In the genomic region with DNA sequence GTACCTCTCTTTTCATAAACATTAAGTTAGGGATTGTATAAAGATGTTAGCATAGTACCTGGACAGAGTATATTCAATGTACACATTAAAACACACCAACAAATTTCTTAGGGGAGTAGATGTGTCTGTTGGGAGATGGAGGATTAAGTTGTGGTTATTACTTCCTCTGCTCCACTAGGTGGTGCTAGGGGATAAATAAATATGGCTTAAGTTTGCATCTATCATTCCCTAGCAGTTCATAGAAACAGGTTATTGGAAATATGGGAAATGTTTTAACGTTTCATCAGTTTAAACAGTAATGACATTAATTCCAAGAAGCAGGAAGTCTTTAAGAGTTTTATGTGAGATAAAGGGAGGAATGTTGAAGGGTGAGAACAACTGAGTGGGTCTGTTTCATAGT, we compare ENCODE assay signal across 12 mouse cellular contexts. TPM values are rescaled to one million over a fixed set of nuclear protein-coding genes. Genes with fewer than 3 reads are reported as not detected.
A peak's percentile ranks its signal among the peaks of the same experiment; 100 is the strongest.
DNase-seq lines count a peak whose midpoint lies in the region; ATAC-seq and TF ChIP-seq lines count a peak whose summit lies in the region.
"Had no signal": no experiment of that assay in that cellular context is flagged by ENCODE, and none has a peak within 500 bp of the region (broad histone marks: within the 10 kb centered on the region; RNA-seq: fewer than 3 reads in every experiment).

No protein-coding gene starts in this region.

- intact Hi-C loops in heart, adult 2 months (cut with DNase I) = loop anchor here (1.0 kb wide), 1 partner anchor 436 kb away; no protein-coding TSS in a partner anchor

- no peak for ATAC-seq in heart, embryonic 12.5 days (ENCODE audit: insufficient number of reproducible peaks, low FRiP score)
- ATAC-seq in erythroid progenitor cell, adult 5-6 weeks (replicated peaks; ENCODE audit: low FRiP score, poor library complexity, severe bottlenecking) = peak; percentile 72; the same call in 1 of the 2 replicates
- ATAC-seq in midbrain, embryonic 13.5 days = no peak

- WGBS in heart, adult 2 months = 25% methylated on average over 1 of the region's 1 CpGs
- WGBS in heart, embryonic 12.5 days = 47% methylated on average over 1 of the region's 1 CpGs
- 55% methylated on average over 1 of the region's 1 CpGs for WGBS in midbrain, embryonic 13.5 days

- peaks cover 4% of the 10 kb centered on the region for H3K36me3 ChIP-seq in heart, adult 2 months (ENCODE audit: control insufficient read depth, insufficient read depth, low read length)
- peaks cover 39% of the 10 kb centered on the region for H3K36me3 ChIP-seq in heart, embryonic 12.5 days
- peaks cover 42% of the 10 kb centered on the region for H3K36me3 ChIP-seq in midbrain, embryonic 13.5 days

- TF ChIP-seq EP300 in heart, adult 2 months (IDR thresholded peaks at IDR 0.05; ENCODE audit: insufficient read depth, low read depth, low read length) = no peak

- no peak for TF ChIP-seq POLR2A in heart, adult 2 months (IDR thresholded peaks at IDR 0.05; ENCODE audit: insufficient read depth, low read depth, low read length)

- H3K79me2 ChIP-seq in heart, adult 2 months (replicated peaks; ENCODE audit: control insufficient read depth, insufficient read depth, low read length) = no peaks in the 10 kb centered on the region

- H3K4me1 ChIP-seq in heart, adult 2 months (ENCODE audit: control insufficient read depth, insufficient read depth, low read length) = no peaks in the 10 kb centered on the region
- H3K4me1 ChIP-seq in heart, embryonic 12.5 days (replicated peaks) = no peaks in the 10 kb centered on the region
- no peaks in the 10 kb centered on the region for H3K4me1 ChIP-seq in midbrain, embryonic 13.5 days (replicated peaks)
- H3K4me1 ChIP-seq: kidney, embryonic 15.5 days; lung, embryonic 15.5 days had no signal

- H3K4me2 ChIP-seq in heart, embryonic 12.5 days = no peak overlapping the region
- no peak overlapping the region for H3K4me2 ChIP-seq in midbrain, embryonic 13.5 days (replicated peaks)
- H3K4me2 ChIP-seq: kidney, embryonic 15.5 days; lung, embryonic 15.5 days had no signal

- H3K27ac ChIP-seq in heart, adult 2 months = no peak overlapping the region
- no peak overlapping the region for H3K27ac ChIP-seq in heart, embryonic 12.5 days (ENCODE audit: poor library complexity, severe bottlenecking)
- no peak overlapping the region for H3K27ac ChIP-seq in midbrain, embryonic 13.5 days
- H3K27ac ChIP-seq: kidney, embryonic 15.5 days; lung, embryonic 15.5 days had no signal

- H3K9ac ChIP-seq in heart, adult 2 months (ENCODE audit: low read depth, low read length) = no peak overlapping the region
- no peak overlapping the region for H3K9ac ChIP-seq in heart, embryonic 12.5 days
- no peak overlapping the region for H3K9ac ChIP-seq in midbrain, embryonic 13.5 days (replicated peaks)
- H3K9ac ChIP-seq: kidney, embryonic 15.5 days; lung, embryonic 15.5 days had no signal

- no peaks in the 10 kb centered on the region for H3K27me3 ChIP-seq in heart, adult 2 months (ENCODE audit: control insufficient read depth, insufficient read depth, low read length)
- no peaks in the 10 kb centered on the region for H3K27me3 ChIP-seq in heart, embryonic 12.5 days (replicated peaks)
- H3K27me3 ChIP-seq in midbrain, embryonic 13.5 days = no peaks in the 10 kb centered on the region
- H3K27me3 ChIP-seq: kidney, embryonic 15.5 days; lung, embryonic 15.5 days had no signal

- peak; percentile 80 for TF ChIP-seq CTCF in heart, adult 2 months (IDR thresholded peaks at IDR 0.05)

- H3K9me3 ChIP-seq in heart, embryonic 12.5 days (replicated peaks) = no peaks in the 10 kb centered on the region
- no peaks in the 10 kb centered on the region for H3K9me3 ChIP-seq in midbrain, embryonic 13.5 days
- H3K9me3 ChIP-seq: kidney, embryonic 15.5 days; lung, embryonic 15.5 days had no signal

- DNase-seq in heart, adult 2 months = no peak
- DNase-seq in thymus, postnatal 0 days (ENCODE audit: low spot score) = peak; percentile 35
- no peak for DNase-seq in thymus, postnatal 25 days
- DNase-seq in adrenal gland, postnatal 4 days (ENCODE audit: low spot score in 2 of 2) = no peak
- no peak for DNase-seq in spleen, postnatal 14 days (ENCODE audit: low spot score in 2 of 2)
- DNase-seq: cerebellum, postnatal 25 days; heart, adult 18-20 months had no signal

- no peak overlapping the region for H3K4me3 ChIP-seq in heart, adult 2 months
- no peak overlapping the region for H3K4me3 ChIP-seq in heart, embryonic 12.5 days
- no peak overlapping the region for H3K4me3 ChIP-seq in midbrain, embryonic 13.5 days (replicated peaks)
- H3K4me3 ChIP-seq: kidney, embryonic 15.5 days; lung, embryonic 15.5 days had no signal

RNA-seq across cellular contexts. Expression of gene Azi2, which starts 13.0 kb away (rescaled TPM):
- 10 to 100 TPM; 62.2 to 73.7 TPM for total RNA-seq in heart, adult 2 months (2021)
- polyA plus RNA-seq in heart, adult 2 months (2012; rRNA removed) = 22.7 and 40.9 TPM in 2 replicates
- 72.2 and 73.3 TPM in 2 replicates for polyA plus RNA-seq in heart, embryonic 12.5 days (2016; fragmentation: Nextera tagmentation; extraction: Ambion mirVana)
- 65.3 and 70.3 TPM in 2 replicates for polyA plus RNA-seq in thymus, postnatal 0 days (2015; fragmentation: Nextera tagmentation; extraction: Ambion mirVana)
- total RNA-seq in erythroid progenitor cell, adult 5-6 weeks (2015; ENCODE audit: low replicate concordance) = 42.9 and 93.1 TPM in 2 replicates
- total RNA-seq in erythroid progenitor cell, adult 5-6 weeks (2017; ENCODE audit: low replicate concordance) = 47.7 and 81.4 TPM in 2 replicates
- total RNA-seq in adrenal gland, postnatal 4 days (2021) = 10 to 100 TPM; 80.8 to 83.2 TPM
- 74.8 and 78.1 TPM in 2 replicates for polyA plus RNA-seq in midbrain, embryonic 13.5 days (2015; fragmentation: Nextera tagmentation; extraction: Ambion mirVana)
